Mouse (Mus musculus) heart, adult 2 months (tissue): Measurements from ENCODE around the gene Phldb1. TPM values are rescaled to one million over a fixed set of nuclear protein-coding genes. Genes with fewer than 3 reads are reported as not detected.

ENCODE experiments used
- DNase-seq, 2 experiments: peaks; one replicate each; pipeline ENCODE4 v3.0.0; 2021
- H3K27ac ChIP-seq: fragments of 200-600 bp; 2 replicates; pipeline ENCODE4 v1.8.1; 2022
- H3K27me3 ChIP-seq: fragments of 200-500 bp; 2 replicates; pipeline ENCODE4 v1.6.1; 2012; ENCODE audit warnings: mild to moderate bottlenecking, low read length, inconsistent platforms, mixed read lengths; ENCODE audit not compliant: control insufficient read depth, insufficient read depth
- H3K36me3 ChIP-seq: fragments of 200-500 bp; 2 replicates; pipeline ENCODE4 v1.6.1; 2012; ENCODE audit warnings: low read length, inconsistent platforms; ENCODE audit not compliant: control insufficient read depth, insufficient read depth
- H3K4me1 ChIP-seq: fragments of 200-500 bp; 2 replicates; pipeline ENCODE4 v1.6.1; 2011; ENCODE audit warnings: low read length; ENCODE audit not compliant: control insufficient read depth, insufficient read depth
- H3K4me3 ChIP-seq: fragments of 200-600 bp; 2 replicates; pipeline ENCODE4 v1.8.1; 2022
- H3K79me2 ChIP-seq: fragments of 200-500 bp; replicated peaks from 2 replicates; pipeline ENCODE4 v1.6.1; 2012; ENCODE audit warnings: mild to moderate bottlenecking, inconsistent platforms, low read length, moderate library complexity, mixed read lengths; ENCODE audit not compliant: control insufficient read depth, insufficient read depth
- H3K9ac ChIP-seq: fragments of 200-500 bp; 2 replicates; pipeline ENCODE4 v1.6.1; 2012; ENCODE audit warnings: low read depth, mild to moderate bottlenecking, control low read depth, inconsistent platforms, low read length, mixed read lengths
- CTCF ChIP-seq: fragments of 200-600 bp; IDR thresholded peaks from 2 replicates; pipeline ENCODE4 v1.8.1; 2022; ENCODE audit warnings: antibody characterized with exemption, mild to moderate bottlenecking, moderate library complexity
- EP300 ChIP-seq: fragments of 200-500 bp; IDR thresholded peaks from 2 replicates; pipeline ENCODE4 v1.6.1; 2011; ENCODE audit warnings: low read depth, low read length, control low read depth; ENCODE audit not compliant: insufficient read depth
- POLR2A ChIP-seq: fragments of 200-500 bp; IDR thresholded peaks from 2 replicates; pipeline ENCODE4 v1.6.1; 2011; ENCODE audit warnings: mild to moderate bottlenecking, low read depth, low read length, control low read depth; ENCODE audit not compliant: insufficient read depth
- WGBS: fragments of 180-500 bp; shearing (Covaris S2); methylation state at CpG from one replicate; pipeline ENCODE4 v1.1.7; 2018; 5-methylcytosine and 5-hydroxymethylcytosine counted together
- intact Hi-C: fragments of 180-260 bp; cut with DNase I; formaldehyde crosslinking; loops from one replicate; pipeline ENCODE4 v1.15.1; 2025
- polyA plus RNA-seq: library from polyadenylated mRNA; depleted of rRNA; stranded (reverse); fragments of >200 nt; gene quantifications from 2 replicates; pipeline ENCODE4 v1.2.3, GENCODE M21; 2012
- total RNA-seq, 2 experiments: library from RNA; stranded (reverse); gene quantifications; 2 replicates each; pipeline ENCODE4 v1.2.3; 2021

Gene Phldb1
- total and polyA plus RNA-seq, 3 experiments = 104 to 146 (median 108) TPM

DNA sequence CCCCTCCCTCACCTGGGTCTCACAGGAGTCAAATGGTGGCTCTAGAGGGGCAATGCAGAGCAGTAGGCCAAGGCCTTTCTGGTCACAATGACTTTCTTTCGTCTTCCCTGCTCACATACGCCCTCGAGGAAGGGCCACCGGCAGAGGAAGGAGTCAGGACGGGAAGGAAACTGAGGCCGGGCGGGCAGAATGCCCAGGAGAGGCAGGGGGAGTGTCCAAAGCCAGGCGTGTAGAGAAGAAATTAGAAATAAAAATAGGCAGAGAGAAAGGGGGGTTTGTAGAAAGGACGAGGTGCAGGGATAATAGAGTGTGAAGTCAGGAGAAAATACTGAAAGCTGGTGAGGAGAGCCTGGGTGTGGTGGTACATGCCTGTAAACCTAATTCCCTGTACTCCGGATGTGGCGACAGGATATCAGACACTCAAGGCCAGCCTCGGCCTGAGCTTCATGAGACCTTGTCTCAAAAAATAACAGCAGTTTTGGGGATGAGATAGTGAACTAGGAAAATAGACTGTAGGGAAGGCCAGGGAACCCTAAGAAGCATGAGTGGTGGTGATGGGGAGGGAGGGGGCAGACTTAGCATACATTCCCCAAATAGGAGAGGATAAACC, 2.0 kb downstream of the Phldb1 start:
- no peaks in the 10 kb centered on the region for H3K36me3 ChIP-seq
- peak overlapping the region; percentile 97 for H3K27ac ChIP-seq
- WGBS = 35% methylated on average over 12 of the region's 12 CpGs
- intact Hi-C loops = loop anchor here (2.0 to 5.0 kb wide), 2 partner anchors 34 to 246 kb away; partner anchors contain the start of genes Arcn1 and Ift46
- H3K4me1 ChIP-seq = peaks cover 13% of the 10 kb centered on the region
- peak overlapping the region; percentile 65 for H3K4me3 ChIP-seq
- DNase-seq = peak; percentile 62 to 71
- H3K27me3 ChIP-seq = no peaks in the 10 kb centered on the region
- peak overlapping the region; percentile 67 for H3K9ac ChIP-seq
- TF ChIP-seq EP300 (no peak), POLR2A (no peak), CTCF (no peak)
- no peaks in the 10 kb centered on the region for H3K79me2 ChIP-seq

- TF ChIP-seq POLR2A (no peak), CTCF (no peak), EP300 (no peak)
- DNase-seq = no peak
- H3K4me3 ChIP-seq = peak overlapping the region; percentile 65; the same call in 1 of the 2 replicates
- peak overlapping the region; percentile 97 for H3K27ac ChIP-seq
- WGBS = 52% methylated on average over 5 of the region's 5 CpGs
- no peaks in the 10 kb centered on the region for H3K79me2 ChIP-seq
- no peak overlapping the region for H3K9ac ChIP-seq
- no peaks in the 10 kb centered on the region for H3K36me3 ChIP-seq
- H3K27me3 ChIP-seq = no peaks in the 10 kb centered on the region
- intact Hi-C loops = loop anchor here (2.0 to 5.0 kb wide), 2 partner anchors 35 to 245 kb away; partner anchors contain the start of genes Arcn1 and Ift46
- peaks cover 12% of the 10 kb centered on the region for H3K4me1 ChIP-seq
Measured at GRCm38 (mm10) chr9:44732130-44732549, 2.9 kb downstream of the Phldb1 start.

DNA sequence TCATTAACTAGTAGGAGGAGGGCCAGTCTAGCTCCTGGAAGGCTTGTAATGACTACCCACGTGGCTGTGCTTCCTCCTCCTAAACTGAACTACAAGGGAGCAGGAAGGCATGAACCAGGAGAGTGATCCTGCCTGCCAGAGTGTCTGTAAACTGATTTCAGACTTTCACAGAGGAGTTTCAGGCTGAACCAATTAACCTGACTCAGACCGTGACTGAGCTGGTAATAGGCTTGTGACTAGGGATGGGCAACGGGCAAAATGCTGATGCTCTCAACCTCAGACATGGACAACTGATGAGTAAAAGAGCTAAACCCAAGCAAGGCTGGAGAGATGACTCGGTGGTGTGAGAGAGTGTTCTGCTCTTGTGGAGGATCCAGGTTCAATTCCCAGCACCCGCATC, 7.6 kb downstream of the Phldb1 start:
- Histone ChIP-seq H3K27me3 (no peaks in the 10 kb centered on the region), H3K4me3 (no peak overlapping the region), H3K36me3 (peaks cover 13% of the 10 kb centered on the region), H3K4me1 (peaks cover 20% of the 10 kb centered on the region), H3K27ac (no peak overlapping the region), H3K9ac (no peak overlapping the region), H3K79me2 (no peaks in the 10 kb centered on the region)
- intact Hi-C loops = no loop called here
- DNase-seq = no peak
- WGBS = 75% methylated on average over 5 of the region's 5 CpGs
- TF ChIP-seq EP300 (no peak), POLR2A (no peak), CTCF (no peak)

DNA sequence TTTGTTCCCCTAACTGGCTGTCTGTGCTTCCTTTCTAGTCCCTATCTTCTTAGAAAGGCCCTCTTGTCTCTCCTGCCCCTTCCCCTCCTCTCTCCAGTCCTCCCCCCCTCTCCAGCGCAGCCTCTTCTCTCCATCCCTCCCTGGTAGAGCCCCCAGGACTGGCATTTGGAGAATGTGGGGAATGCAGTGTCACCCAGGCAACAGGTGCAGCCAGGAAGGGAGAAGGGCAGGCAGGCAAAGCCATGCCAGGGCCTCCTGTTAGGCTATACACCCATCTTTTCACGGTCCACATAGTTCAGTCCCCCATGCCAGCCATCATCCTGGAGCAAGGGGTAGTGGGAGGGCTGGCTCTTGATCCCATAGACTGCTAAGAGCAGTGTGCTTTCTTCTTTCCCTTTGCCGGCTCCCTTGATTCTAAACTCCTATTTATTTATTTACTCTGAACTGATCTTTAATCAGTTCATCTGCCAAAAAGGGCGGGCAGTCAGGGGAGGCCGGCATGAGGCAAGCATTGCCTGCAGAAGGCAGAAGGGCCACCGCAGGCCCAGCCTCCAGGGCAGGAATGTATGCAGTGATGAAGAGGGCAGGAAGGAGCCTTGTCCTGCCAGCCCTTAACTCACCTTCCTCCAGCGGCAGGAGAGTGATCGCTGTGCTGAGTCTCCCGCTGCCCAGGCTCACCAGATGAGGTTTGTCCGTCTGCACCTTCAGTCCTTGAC, 8.4 kb downstream of the Phldb1 start:
- TF ChIP-seq POLR2A = no peak
- TF ChIP-seq CTCF = no peak
- no peaks in the 10 kb centered on the region for H3K27me3 ChIP-seq
- peaks cover 13% of the 10 kb centered on the region for H3K36me3 ChIP-seq
- DNase-seq = no peak
- no peak overlapping the region for H3K4me3 ChIP-seq
- intact Hi-C loops = no loop called here
- no peaks in the 10 kb centered on the region for H3K79me2 ChIP-seq
- H3K27ac ChIP-seq = no peak overlapping the region
- 67% methylated on average over 10 of the region's 10 CpGs for WGBS
- peaks cover 21% of the 10 kb centered on the region for H3K4me1 ChIP-seq
- H3K9ac ChIP-seq = no peak overlapping the region

DNA sequence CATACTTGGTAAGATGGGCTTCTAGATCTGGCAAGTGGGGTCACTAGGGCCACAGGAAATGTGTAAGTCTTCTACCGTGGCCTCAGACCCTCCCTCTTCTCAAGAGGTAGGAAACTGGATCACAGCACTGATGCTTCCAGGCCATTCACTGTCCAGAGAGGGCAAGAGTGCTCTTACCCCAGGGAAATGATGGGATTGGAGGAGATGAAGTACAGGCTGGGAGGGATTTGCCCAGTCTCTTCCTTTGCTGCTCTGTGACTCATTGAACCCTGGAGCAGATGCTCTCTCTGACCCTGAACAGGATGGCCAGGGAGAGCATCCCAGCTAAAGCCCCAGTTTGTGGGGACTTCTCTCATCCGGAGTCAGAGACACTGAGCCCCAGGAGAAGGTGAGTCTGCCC, 10.3 kb downstream of the Phldb1 start:
- H3K9ac ChIP-seq = no peak overlapping the region
- H3K36me3 ChIP-seq = peaks cover 13% of the 10 kb centered on the region
- no peak for DNase-seq
- no peaks in the 10 kb centered on the region for H3K79me2 ChIP-seq
- peak overlapping the region; percentile 48 for H3K27ac ChIP-seq
- no peak for TF ChIP-seq EP300
- no peak for TF ChIP-seq CTCF
- TF ChIP-seq POLR2A = no peak
- no peaks in the 10 kb centered on the region for H3K27me3 ChIP-seq
- 47% methylated on average over 2 of the region's 2 CpGs for WGBS
- intact Hi-C loops = no loop called here
- H3K4me3 ChIP-seq = no peak overlapping the region
- peaks cover 23% of the 10 kb centered on the region for H3K4me1 ChIP-seq

GRCm38 (mm10) chr9:44724223-44724622, 10.8 kb downstream of the Phldb1 start:
- Histone ChIP-seq H3K27me3 (no peaks in the 10 kb centered on the region), H3K4me1 (peaks cover 24% of the 10 kb centered on the region), H3K79me2 (no peaks in the 10 kb centered on the region), H3K36me3 (peaks cover 13% of the 10 kb centered on the region), H3K9ac (no peak overlapping the region), H3K27ac (peak overlapping the region; percentile 90), H3K4me3 (no peak overlapping the region)
- intact Hi-C loops = no loop called here
- DNase-seq = peak; percentile 55 to 80
- TF ChIP-seq EP300 = no peak
- no peak for TF ChIP-seq CTCF
- no peak for TF ChIP-seq POLR2A
- WGBS = 29% methylated on average over 6 of the region's 6 CpGs
